Comparison of ENCODE assay signal across 14 mouse cellular contexts in genomic region chr4:114564131-114564695, GRCm38 (mm10).
DNase-seq lines count a peak whose midpoint lies in the region; ATAC-seq lines count a peak whose summit lies in the region.
"Had no signal": no experiment of that assay in that cellular context is flagged by ENCODE, and none has a peak within 500 bp of the region (broad histone marks: within the 10 kb centered on the region; RNA-seq: fewer than 3 reads in every experiment).

No protein-coding gene starts in this region.

- no peaks in the 10 kb centered on the region for H3K36me3 ChIP-seq in forebrain, embryonic 10.5 days (replicated peaks)
- H3K36me3 ChIP-seq in forebrain, embryonic 14.5 days (ENCODE audit: control insufficient read depth, insufficient read depth, low read length): no peaks in the 10 kb centered on the region
- no peaks in the 10 kb centered on the region for H3K36me3 ChIP-seq in limb, embryonic 10.5 days
- H3K36me3 ChIP-seq: hindbrain, embryonic 13.5 days; midbrain, embryonic 13.5 days had no signal

- DNase-seq in forebrain, embryonic 10.5 days (ENCODE audit: extremely low spot score, low spot score): no peak
- DNase-seq in forebrain, embryonic 14.5 days (ENCODE audit: low spot score): no peak
- DNase-seq in Muller cell, postnatal 12 days (ENCODE audit: inconsistent ontology term): peak; percentile 35
- no peak for DNase-seq in limb, embryonic 10.5 days (ENCODE audit: low spot score)
- no peak for DNase-seq in right cerebral cortex, postnatal 4 days
- no peak for DNase-seq in urinary bladder, adult 2 months (ENCODE audit: low spot score)
- DNase-seq: cerebellum, adult 9-10 months; kidney, adult 18-20 months; kidney, postnatal 36 days; thymus, postnatal 4 days had no signal

- H3K9me3 ChIP-seq in forebrain, embryonic 10.5 days: no peaks in the 10 kb centered on the region
- H3K9me3 ChIP-seq in forebrain, embryonic 14.5 days (replicated peaks; ENCODE audit: control insufficient read depth, low read length): no peaks in the 10 kb centered on the region
- no peaks in the 10 kb centered on the region for H3K9me3 ChIP-seq in limb, embryonic 10.5 days (replicated peaks)
- H3K9me3 ChIP-seq: hindbrain, embryonic 13.5 days; midbrain, embryonic 13.5 days had no signal

- H3K27ac ChIP-seq in forebrain, embryonic 10.5 days: peak overlapping the region; percentile 77
- H3K27ac ChIP-seq in forebrain, embryonic 14.5 days (ENCODE audit: low read depth, low read length): no peak overlapping the region
- H3K27ac ChIP-seq in brown adipose tissue, adult 24 weeks (replicated peaks; ENCODE audit: low read depth, low read length): peak overlapping the region; percentile 69
- peak overlapping the region; percentile 73 for H3K27ac ChIP-seq in limb, embryonic 10.5 days
- H3K27ac ChIP-seq: hindbrain, embryonic 13.5 days; macrophage; midbrain, embryonic 13.5 days had no signal

- no peak overlapping the region for H3K9ac ChIP-seq in forebrain, embryonic 14.5 days (ENCODE audit: low read length)
- H3K9ac ChIP-seq: hindbrain, embryonic 13.5 days; midbrain, embryonic 13.5 days had no signal

- ATAC-seq in forebrain, embryonic 14.5 days: no peak

- 64% methylated on average over 5 of the region's 5 CpGs for WGBS in forebrain, embryonic 10.5 days
- 67% methylated on average over 5 of the region's 5 CpGs for WGBS in forebrain, embryonic 14.5 days
- WGBS in limb, embryonic 10.5 days: 48% methylated on average over 5 of the region's 5 CpGs

- no peaks in the 10 kb centered on the region for H3K27me3 ChIP-seq in forebrain, embryonic 10.5 days (ENCODE audit: poor library complexity, severe bottlenecking)
- no peaks in the 10 kb centered on the region for H3K27me3 ChIP-seq in forebrain, embryonic 14.5 days (replicated peaks; ENCODE audit: control insufficient read depth, insufficient read depth, low read length)
- H3K27me3 ChIP-seq in limb, embryonic 10.5 days (ENCODE audit: low read depth, poor library complexity, severe bottlenecking): peaks cover 98% of the 10 kb centered on the region
- H3K27me3 ChIP-seq: hindbrain, embryonic 13.5 days; midbrain, embryonic 13.5 days had no signal

- H3K4me3 ChIP-seq in forebrain, embryonic 10.5 days: no peak overlapping the region
- no peak overlapping the region for H3K4me3 ChIP-seq in forebrain, embryonic 14.5 days (ENCODE audit: low read depth, low read length)
- no peak overlapping the region for H3K4me3 ChIP-seq in brown adipose tissue, adult 24 weeks (ENCODE audit: insufficient read depth, low read depth, low read length)
- H3K4me3 ChIP-seq in limb, embryonic 10.5 days: no peak overlapping the region
- H3K4me3 ChIP-seq: hindbrain, embryonic 13.5 days; midbrain, embryonic 13.5 days had no signal

- no peak overlapping the region for H3K4me2 ChIP-seq in forebrain, embryonic 14.5 days (ENCODE audit: low read length)
- H3K4me2 ChIP-seq: hindbrain, embryonic 13.5 days; midbrain, embryonic 13.5 days had no signal

- peaks cover 30% of the 10 kb centered on the region for H3K4me1 ChIP-seq in forebrain, embryonic 10.5 days
- no peaks in the 10 kb centered on the region for H3K4me1 ChIP-seq in forebrain, embryonic 14.5 days (ENCODE audit: control insufficient read depth, insufficient read depth, low read length)
- peaks cover 8% of the 10 kb centered on the region for H3K4me1 ChIP-seq in brown adipose tissue, adult 24 weeks (ENCODE audit: control insufficient read depth, insufficient read depth, insufficient read length, low read length)
- peaks cover 40% of the 10 kb centered on the region for H3K4me1 ChIP-seq in limb, embryonic 10.5 days
